Mouse (Mus musculus): ENCODE results near the gene Tnfsf9.
A peak's percentile ranks its signal among the peaks of the same experiment; 100 is the strongest.

The Tnfsf9 gene

DNA sequence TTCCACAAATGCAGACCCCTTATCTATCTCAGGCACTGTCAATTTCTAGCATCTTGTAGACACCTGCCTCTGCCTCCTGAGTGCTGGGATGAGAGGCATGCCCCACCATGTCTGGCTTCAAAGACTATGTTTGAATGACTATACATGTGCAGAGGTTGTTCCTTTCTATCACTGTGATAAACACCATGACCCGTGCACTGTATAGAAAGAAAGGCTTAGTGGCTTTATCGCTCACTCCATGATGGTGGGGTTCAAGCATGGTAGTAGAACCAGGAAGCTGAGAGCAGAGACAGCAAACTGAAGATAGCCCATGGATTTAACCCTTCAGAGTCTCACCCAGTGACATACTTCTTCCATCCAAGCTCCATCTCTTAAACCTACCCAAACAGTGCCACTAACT, 29.6 kb downstream of the Tnfsf9 start:
- no peak for DNase-seq

DNA sequence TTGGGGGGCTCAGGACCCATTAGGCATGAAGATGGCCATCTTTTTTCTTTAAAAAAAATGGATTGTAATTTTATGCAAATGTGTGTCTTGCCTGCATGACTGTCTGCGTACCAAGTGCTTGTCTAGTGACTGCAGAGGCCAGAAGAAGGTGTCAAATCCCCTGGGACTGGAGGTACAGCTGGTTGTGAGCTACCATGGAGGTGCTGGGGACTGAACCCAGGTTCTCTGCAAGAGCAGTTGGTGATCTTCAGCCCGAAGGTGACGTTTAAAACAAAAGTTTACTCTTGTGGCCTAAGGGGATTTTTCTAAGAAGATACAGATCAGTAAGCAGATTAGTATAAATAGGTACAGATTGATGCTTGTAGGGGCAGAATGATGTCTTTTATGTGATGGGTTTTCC, 30.5 kb downstream of the Tnfsf9 start:
- no peak for DNase-seq

DNA sequence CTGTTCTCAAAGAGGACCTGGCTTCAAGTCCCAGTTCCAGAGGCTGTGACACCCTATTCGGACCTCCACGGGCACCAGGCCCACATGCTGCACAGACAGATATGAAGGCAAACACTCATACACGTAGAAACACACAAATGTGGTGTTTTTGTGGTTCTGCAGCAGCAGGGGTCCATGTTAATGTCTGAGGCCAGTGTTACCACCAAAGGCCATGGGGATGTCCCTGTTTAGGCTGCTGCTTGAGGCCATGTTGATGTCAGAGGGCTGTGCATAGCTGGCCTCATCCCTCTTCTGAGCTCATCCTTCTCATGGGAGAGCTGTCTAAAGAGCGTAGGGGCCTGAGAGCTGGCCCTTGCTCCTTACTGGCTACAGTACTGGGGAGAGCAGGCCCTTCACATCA, 33.6 kb downstream of the Tnfsf9 start:
- no peak for DNase-seq

DNA sequence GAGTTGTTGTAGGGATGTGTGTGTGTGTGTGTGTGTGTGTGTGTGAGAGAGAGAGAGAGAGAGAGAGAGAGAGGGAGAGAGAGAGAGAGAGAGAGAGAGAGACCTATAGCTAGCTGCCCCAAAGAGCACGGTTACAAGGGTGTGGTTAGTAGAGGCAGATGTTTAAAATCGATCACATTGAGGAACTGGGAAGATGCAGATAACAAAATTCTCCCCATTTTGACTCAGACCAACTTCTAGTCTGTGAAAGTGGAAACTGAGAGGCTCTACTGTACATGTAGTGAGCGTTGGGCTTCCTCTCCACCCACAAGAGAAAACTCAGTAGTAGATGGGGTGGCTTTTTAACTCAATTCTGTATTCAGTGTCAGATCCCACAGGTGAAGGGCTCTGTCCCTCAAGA, 34.6 kb downstream of the Tnfsf9 start:
- DNase-seq = no peak

DNA sequence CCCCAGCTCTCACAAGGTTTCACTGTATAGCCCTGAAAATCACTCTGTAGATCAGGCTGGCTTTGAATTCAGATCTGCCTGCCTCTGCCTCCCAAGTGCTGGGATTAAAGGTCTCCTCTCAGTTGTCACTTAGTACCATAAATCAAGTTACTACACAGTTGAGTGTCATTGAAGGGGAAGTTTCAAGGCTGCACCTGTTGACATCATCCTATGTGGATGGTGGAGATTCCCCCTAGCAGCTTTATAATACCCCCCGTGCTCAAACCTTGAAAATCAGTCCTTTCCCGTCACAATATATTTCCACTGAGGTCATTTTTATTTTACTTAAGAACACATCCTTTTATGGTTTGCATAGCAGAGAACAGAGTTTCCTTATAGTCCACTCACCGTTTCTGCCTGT, 38.6 kb downstream of the Tnfsf9 start:
- DNase-seq = no peak

DNA sequence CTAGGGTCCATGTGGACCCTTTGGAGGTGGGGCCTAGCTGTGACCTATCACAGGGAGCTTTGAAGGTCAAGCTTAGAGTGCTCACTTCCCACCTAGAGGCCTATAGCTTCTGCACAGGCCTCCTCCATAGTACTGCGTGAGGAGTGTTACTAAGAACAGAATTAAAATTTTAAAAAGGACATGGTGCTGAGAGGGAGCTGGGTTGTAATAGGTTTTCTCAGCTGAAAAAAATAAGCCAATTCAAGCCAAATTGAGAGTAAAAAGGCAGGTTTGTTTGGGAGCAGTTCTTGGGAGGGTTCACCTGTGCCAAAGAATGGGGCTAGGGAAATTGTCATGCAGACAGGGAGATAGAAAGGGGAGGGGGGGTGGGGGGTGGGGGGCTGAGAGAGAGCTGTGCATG, 40.0 kb downstream of the Tnfsf9 start:
- DNase-seq = no peak

DNA sequence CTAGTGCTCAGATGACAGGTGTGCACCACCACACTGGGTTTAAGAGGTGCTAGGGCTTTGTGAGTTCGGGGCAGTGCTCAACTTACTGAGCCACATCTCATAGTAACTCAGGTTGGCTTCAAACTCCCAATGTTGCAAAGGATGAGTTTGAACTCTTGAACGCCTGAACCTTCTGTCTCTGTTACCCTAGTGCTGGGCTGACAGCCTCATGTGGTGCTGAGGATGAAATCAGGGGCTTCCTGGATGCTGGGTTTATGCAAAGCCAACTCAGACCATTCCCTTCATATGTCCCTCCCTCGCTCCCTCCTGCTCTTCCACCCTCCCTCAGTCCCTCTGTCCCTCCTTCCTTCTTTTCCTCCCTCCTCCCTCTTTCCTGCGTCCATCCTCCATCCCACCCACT, 43.2 kb downstream of the Tnfsf9 start:
- no peak for DNase-seq

DNA sequence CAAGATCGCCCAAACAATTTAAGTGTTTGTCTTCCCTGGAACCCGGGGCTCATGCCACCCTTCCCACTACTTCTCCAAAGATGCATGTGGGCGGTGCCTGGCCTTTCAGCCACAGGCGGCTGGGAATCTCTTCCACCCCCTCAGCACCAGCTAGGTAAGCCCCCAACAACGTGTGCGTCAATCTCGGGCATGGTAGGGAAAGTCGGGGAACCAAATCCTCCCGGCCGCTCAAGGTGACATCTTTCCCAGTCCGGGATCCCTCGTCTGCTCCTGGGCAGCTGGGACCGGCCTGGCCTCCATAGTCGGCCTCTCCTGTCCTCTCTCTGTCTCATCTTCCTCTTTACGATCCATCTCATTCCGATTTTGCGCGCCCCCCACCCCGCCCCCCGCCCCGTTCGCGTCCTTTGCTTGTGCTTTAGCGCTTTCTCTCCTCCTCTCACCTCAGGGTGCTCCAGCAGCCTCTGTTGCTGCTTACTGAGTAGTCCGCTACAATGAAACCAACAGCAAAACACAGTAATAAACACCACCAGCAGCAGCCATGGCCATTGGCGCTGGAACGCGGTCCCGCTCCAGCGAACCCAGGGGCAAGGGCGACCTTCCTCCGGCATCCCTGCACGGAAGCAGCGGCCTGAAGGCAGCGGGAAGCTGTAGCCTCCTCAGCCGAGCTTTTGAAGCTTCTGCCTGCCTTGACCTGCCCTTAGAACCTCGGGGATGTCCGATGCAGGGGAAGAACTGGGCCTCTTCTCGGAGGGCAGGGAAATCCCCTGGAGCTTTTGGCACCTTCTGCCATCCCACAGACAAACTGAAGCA, 44.1 kb downstream of the Tnfsf9 start, which contains the start of gene Cd70:
Gene Cd70 (minus strand): TSS at position 784 of the 810 bp plus-strand sequence.
- DNase-seq = peak; percentile 38

DNA sequence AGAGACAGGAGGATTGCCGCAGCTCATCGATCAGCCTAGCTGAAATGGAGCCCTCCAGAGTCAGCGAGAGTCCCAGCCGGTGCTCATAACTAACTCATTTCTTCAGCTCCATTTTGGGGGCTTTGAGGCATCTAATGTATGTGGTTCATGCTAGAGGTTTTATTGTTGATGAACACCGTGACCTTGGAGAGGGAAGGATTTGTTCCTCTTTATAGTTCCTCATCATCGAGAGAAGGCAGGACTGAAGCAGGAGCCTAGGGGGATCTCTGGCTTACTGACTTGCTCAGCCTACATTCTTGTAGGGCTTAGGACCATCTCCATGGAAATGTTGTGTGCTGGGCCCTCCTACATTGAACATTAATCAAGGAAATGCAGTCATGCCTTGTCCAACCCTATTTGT, 47.9 kb downstream of the Tnfsf9 start:
- no peak for DNase-seq

DNA sequence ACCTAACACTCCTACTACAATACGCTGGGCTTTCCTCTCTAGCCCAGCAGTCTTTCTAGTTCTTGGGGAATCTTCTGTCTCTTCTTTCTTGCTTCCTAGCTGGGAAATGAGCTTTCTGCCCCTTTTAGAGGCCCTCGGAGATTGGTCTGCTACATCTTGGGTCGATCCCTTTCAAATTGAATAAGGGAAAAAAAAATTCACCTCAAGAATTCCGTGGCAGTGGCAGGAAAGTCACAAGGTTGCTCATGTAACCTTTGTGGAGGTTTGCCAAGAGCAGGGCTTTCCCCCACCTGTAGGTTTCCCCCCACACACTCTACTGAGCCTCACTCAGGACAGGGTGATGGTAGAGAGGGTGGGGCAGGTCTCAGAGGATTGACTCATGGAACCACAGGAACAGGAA, 48.7 kb downstream of the Tnfsf9 start:
- DNase-seq = no peak
